Mouse (Mus musculus) limb, embryonic 11.5 days (tissue): ENCODE measurements around the gene Tubb1. TPM values are rescaled to one million over a fixed set of nuclear protein-coding genes. Genes with fewer than 3 reads are reported as not detected.

Experiments used
- ATAC-seq: fragments of 200-750 bp; cut with Nextera tagmentation; 2 replicates; pipeline ENCODE4 v1.8.0; 2017; ENCODE audit warnings: low read depth; ENCODE audit not compliant: insufficient number of reproducible peaks, low FRiP score, low TSS enrichment
- DNase-seq: peaks from one replicate; pipeline ENCODE4 v3.0.0-alpha.2; 2015; ENCODE audit warnings: low spot score
- H3K27ac ChIP-seq: fragments of 300-500 bp; sonication (generic); replicated peaks from 2 replicates; pipeline ENCODE4 v1.5.1; 2014; ENCODE audit warnings: low read depth, mild to moderate bottlenecking, low read length
- H3K27me3 ChIP-seq: fragments of 300-500 bp; sonication (generic); 2 replicates; pipeline ENCODE4 v1.6.1; 2014; ENCODE audit warnings: mild to moderate bottlenecking, low read length, mixed read lengths; ENCODE audit not compliant: control insufficient read depth, insufficient read depth
- H3K36me3 ChIP-seq: fragments of 300-500 bp; sonication (generic); 2 replicates; pipeline ENCODE4 v1.6.1; 2014; ENCODE audit warnings: mild to moderate bottlenecking, low read length, moderate library complexity, mixed read lengths; ENCODE audit not compliant: control insufficient read depth, insufficient read depth
- H3K4me1 ChIP-seq: fragments of 300-500 bp; sonication (generic); 2 replicates; pipeline ENCODE4 v1.6.1; 2014; ENCODE audit warnings: low read length, mixed read lengths; ENCODE audit not compliant: control insufficient read depth, insufficient read depth
- H3K4me2 ChIP-seq: fragments of 300-500 bp; sonication (generic); 2 replicates; pipeline ENCODE4 v1.6.1; 2014; ENCODE audit warnings: low read depth, mild to moderate bottlenecking, moderate library complexity; ENCODE audit not compliant: severe bottlenecking
- H3K4me3 ChIP-seq: fragments of 300-500 bp; sonication (generic); 2 replicates; pipeline ENCODE4 v1.5.1; 2014; ENCODE audit warnings: low read depth, low read length
- H3K9ac ChIP-seq: fragments of 300-500 bp; sonication (generic); 2 replicates; pipeline ENCODE4 v1.6.1; 2014; ENCODE audit warnings: mild to moderate bottlenecking, low read length
- H3K9me3 ChIP-seq: fragments of 300-500 bp; sonication (generic); 2 replicates; pipeline ENCODE4 v1.6.1; 2016; ENCODE audit warnings: low read length; ENCODE audit not compliant: control insufficient read depth
- WGBS: fragments of 180-500 bp; shearing (Covaris S2); extraction: QIAGEN DNeasy Blood & Tissue Kit; methylation state at CpG from one replicate; pipeline ENCODE4 v1.1.7; 2014; 5-methylcytosine and 5-hydroxymethylcytosine counted together
- polyA plus RNA-seq: library from polyadenylated mRNA; unstranded; fragments of >200 nt; fragmentation: Nextera tagmentation; extraction: Ambion mirVana; gene quantifications from 2 replicates; pipeline ENCODE4 v1.2.1, GENCODE M21; 2014

The Tubb1 gene
- polyA plus RNA-seq, 1 experiment from 2014 or later: 6.0 TPM

GRCm38 (mm10) chr2:174501517-174501916, 51.0 kb downstream of the Tubb1 start:
- no peak overlapping the region for H3K27ac ChIP-seq
- H3K4me1 ChIP-seq: no peaks in the 10 kb centered on the region
- no peaks in the 10 kb centered on the region for H3K36me3 ChIP-seq
- no peak overlapping the region for H3K9ac ChIP-seq
- WGBS: 78% methylated on average over 8 of the region's 8 CpGs
- no peaks in the 10 kb centered on the region for H3K9me3 ChIP-seq
- DNase-seq: no peak
- H3K4me3 ChIP-seq: no peak overlapping the region
- no peak overlapping the region for H3K4me2 ChIP-seq
- ATAC-seq: no peak
- no peaks in the 10 kb centered on the region for H3K27me3 ChIP-seq

GRCm38 (mm10) chr2:174502321-174502720, 51.8 kb downstream of the Tubb1 start:
- 33% methylated on average over 5 of the region's 5 CpGs for WGBS
- Histone ChIP-seq H3K27ac (no peak overlapping the region), H3K4me1 (no peaks in the 10 kb centered on the region), H3K4me2 (no peak overlapping the region), H3K27me3 (no peaks in the 10 kb centered on the region), H3K4me3 (no peak overlapping the region), H3K9me3 (no peaks in the 10 kb centered on the region), H3K9ac (no peak overlapping the region), H3K36me3 (no peaks in the 10 kb centered on the region)
- DNase-seq (no peak), ATAC-seq (no peak)

DNA sequence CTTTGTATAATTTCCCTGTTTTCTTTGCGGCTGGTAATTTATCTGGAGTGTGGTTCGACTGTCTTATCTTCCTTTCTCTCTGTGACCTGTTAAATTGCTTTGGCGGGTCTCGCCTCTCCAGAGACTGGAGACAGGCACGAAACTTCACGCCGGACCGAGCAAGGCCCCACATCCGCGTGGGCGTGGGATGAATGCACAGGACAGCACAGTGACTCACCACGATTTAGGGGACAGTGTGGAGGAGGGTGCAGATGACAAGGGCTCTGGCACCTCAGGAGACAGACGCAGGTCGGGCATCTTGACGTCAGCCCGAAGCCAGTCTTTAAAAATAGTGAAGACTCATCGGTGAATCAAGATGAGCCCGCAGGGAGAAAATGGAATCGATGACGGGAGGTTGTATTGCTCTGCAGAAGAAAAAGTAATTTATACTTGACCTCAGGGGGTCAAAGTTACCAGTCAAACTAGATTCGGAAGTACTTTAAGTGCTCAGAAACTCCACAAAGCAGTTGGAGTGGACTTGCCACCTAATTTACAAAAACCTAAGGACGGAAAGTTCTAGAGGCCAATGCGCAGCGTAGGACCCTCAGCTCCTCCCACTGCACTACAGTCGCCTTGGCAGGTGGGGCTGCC, 52.5 kb downstream of the Tubb1 start:
- no peak for ATAC-seq
- H3K27me3 ChIP-seq: no peaks in the 10 kb centered on the region
- no peaks in the 10 kb centered on the region for H3K9me3 ChIP-seq
- no peaks in the 10 kb centered on the region for H3K36me3 ChIP-seq
- no peak for DNase-seq
- no peak overlapping the region for H3K4me3 ChIP-seq
- WGBS: 80% methylated on average over 25 of the region's 25 CpGs
- H3K4me2 ChIP-seq: no peak overlapping the region
- no peak overlapping the region for H3K27ac ChIP-seq
- H3K4me1 ChIP-seq: no peaks in the 10 kb centered on the region
- no peak overlapping the region for H3K9ac ChIP-seq

Other genes with a start within 250 kb of the Tubb1 start
- gene Gnas, start 166.4 kb upstream of the Tubb1 start, polyA plus RNA-seq: 1,406 and 1,468 TPM in 2 replicates
- gene Gm20721, start 104.0 kb upstream of the Tubb1 start, polyA plus RNA-seq: 8.6 and 13.0 TPM in 2 replicates
- 195 and 200 TPM in 2 replicates for gene Nelfcd, start 34.9 kb upstream of the Tubb1 start, polyA plus RNA-seq
- 99.6 and 106 TPM in 2 replicates for gene Ctsz, start 11.7 kb upstream of the Tubb1 start, polyA plus RNA-seq
- gene Atp5e, start 13.4 kb downstream of the Tubb1 start, polyA plus RNA-seq: 720 and 731 TPM in 2 replicates
- gene Prelid3b, start 22.4 kb downstream of the Tubb1 start, polyA plus RNA-seq: 118 and 123 TPM in 2 replicates
- 0.03 TPM in 1 of 2 replicates, not detected in the other for gene Zfp831, start 192.8 kb downstream of the Tubb1 start, polyA plus RNA-seq